Mouse (Mus musculus): ENCODE measurements around the gene Slc22a3. TPM values are rescaled to one million over a fixed set of nuclear protein-coding genes. Genes with fewer than 3 reads are reported as not detected.

Gene Slc22a3
- total RNA-seq, 2 experiments from 2014 or later: 2.1 to 2.2 TPM

- DNase-seq (ENCODE audit: low spot score in 2 of 2): no peak
Observed at GRCm38 (mm10) chr17:12472547-12472946, 35.0 kb downstream of the Slc22a3 start.

DNA sequence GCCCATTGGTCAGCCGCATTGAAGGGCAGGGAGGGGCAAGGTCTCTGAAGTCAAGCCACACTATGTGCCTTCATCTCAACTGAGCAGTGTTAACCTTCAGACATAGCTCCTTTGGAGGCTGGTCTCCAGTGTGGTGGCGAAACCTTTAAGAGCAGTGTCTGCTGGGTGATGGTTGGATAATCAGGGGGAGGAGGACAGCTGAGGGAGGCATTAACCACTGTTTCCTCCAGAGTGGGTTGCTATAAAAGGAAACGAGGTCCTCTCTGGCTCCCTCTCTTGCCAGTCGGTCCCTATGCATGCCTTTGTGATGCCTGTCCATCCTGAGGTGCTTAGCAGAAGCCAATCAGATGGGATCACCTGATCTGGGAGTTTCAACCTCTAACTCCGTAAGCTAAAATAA, 38.8 kb downstream of the Slc22a3 start:
- no peak for DNase-seq (ENCODE audit: low spot score in 2 of 2)

GRCm38 (mm10) chr17:12467642-12468041, 39.9 kb downstream of the Slc22a3 start:
- no peak for DNase-seq (ENCODE audit: low spot score in 2 of 2)

DNA sequence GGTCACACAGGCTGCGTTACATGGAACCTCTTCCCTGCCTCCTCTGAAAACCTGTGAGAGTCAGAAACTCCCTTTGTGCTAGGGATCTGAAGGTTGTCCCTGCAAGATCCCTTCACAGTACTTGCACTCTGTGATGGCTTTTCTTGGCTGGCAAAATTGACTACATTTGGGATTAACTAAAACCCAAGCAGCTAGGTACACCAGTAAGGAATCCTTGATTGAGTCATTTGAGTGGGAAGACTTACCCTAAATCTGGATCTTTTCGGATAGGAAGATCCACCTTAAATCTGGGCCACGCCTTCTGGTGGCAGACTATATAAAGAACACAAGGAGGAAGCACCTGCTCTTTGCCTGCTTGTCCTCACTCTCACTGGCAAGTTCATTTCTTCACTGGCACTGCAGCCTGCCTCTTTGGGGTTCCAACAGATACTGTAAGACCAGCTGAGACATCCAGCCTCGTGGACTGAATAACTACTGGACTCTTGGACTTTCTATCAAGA, 41.0 kb downstream of the Slc22a3 start:
- DNase-seq (ENCODE audit: low spot score in 2 of 2): peak in 1 of 2 experiments; percentile 11

- no peak for DNase-seq (ENCODE audit: low spot score in 2 of 2)
Observed at GRCm38 (mm10) chr17:12461168-12461567, 46.3 kb downstream of the Slc22a3 start.

DNA sequence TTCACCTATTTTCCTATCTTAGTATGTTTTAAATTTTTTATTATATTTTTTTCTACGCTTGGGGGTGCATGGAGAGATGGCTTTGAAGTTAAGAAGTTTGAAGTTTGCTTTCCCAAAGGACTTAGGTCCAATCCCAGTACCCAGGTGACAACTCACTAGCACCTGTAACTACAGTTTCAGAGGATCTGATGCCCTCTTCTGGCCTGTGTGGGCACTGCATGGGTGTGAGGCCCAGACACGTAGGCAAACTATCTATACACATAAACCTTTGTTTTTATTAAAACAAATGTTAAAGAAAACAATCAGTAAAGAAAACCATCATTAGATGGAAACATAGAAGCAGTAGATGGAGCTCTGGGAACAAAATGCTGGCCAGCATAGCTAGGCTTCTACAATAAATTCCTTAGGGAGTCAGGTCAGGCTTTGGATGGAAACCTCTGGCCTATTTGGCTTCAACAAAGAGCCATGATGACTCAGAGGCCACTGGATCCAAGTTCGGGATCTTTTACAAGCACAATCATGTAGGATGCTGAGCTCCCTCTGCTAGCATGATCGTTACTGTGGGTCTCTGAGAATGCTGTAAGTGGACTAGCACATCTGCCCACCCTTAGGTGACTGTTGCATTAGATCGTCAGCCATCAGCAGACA, 52.2 kb downstream of the Slc22a3 start:
- peak in 1 of 2 experiments; percentile 34 for DNase-seq (ENCODE audit: low spot score in 2 of 2)

DNA sequence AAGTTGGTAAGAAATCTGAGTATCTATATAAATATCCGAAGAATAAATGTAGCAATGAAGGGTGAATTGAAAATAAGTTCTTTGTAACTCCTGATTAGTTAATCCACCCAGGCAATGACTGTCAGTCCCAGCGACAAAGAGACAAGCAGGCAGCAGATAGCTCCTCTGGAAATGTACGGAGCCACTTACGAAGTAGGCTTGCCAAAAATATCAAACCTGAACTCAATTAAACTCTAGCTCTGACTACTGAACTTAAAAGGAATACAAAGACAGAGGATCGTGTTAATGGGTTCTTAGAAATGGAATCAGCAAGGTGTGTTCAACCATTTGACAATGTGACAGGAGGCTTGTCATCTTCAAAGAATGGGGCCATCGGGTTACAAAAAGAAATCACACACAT, 53.8 kb downstream of the Slc22a3 start:
- DNase-seq (ENCODE audit: low spot score in 2 of 2): no peak

DNA sequence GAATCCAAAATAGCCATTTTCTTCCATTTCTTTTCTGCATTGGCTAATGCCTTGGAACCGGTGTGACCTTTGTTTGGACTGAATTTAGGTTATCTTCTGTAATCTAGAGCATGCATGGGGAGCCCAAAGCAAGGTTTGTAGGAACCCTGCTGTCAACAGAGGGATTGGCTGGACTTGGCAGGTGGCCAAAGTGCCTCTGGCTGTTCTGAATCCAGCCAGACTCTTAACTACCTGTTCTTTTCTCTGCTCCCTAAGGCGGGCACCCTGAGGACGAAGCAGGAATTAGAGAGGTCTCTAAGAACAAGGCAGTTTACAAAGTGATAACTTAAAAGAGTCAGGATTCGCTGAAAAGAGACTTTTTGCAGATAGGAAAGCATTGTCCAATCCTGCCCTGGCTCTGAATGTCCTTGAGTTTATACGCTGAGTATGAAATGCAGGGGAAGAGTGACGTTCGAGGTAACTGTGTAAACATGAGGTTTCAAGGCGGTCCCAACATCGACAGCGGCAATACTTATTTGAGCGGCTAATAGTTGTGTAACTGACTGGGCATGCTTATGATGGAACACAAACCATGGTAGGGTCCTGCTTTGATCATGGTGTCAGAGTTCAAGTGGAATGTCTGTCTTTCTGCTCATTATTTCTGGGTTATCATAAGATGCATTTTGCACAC, 54.5 kb downstream of the Slc22a3 start:
- no peak for DNase-seq (ENCODE audit: low spot score in 2 of 2)

- DNase-seq (ENCODE audit: low spot score in 2 of 2): no peak
Observed at GRCm38 (mm10) chr17:12451234-12451633, 56.3 kb downstream of the Slc22a3 start.

- DNase-seq (ENCODE audit: low spot score in 2 of 2): no peak
Observed at GRCm38 (mm10) chr17:12444561-12444960, 62.9 kb downstream of the Slc22a3 start.

GRCm38 (mm10) chr17:12437771-12438170, 69.7 kb downstream of the Slc22a3 start:
- DNase-seq (ENCODE audit: low spot score in 2 of 2): no peak

GRCm38 (mm10) chr17:12431707-12432106, 75.8 kb downstream of the Slc22a3 start:
- DNase-seq (ENCODE audit: low spot score in 2 of 2): peak; percentile 31 to 44

GRCm38 (mm10) chr17:12428369-12428768, 79.1 kb downstream of the Slc22a3 start:
- DNase-seq (ENCODE audit: low spot score in 2 of 2): no peak

- no peak for DNase-seq (ENCODE audit: low spot score in 2 of 2)
Observed at GRCm38 (mm10) chr17:12427156-12427555, 80.3 kb downstream of the Slc22a3 start.

- no peak for DNase-seq (ENCODE audit: low spot score in 2 of 2)
Observed at GRCm38 (mm10) chr17:12422143-12422542, 85.4 kb downstream of the Slc22a3 start.

DNA sequence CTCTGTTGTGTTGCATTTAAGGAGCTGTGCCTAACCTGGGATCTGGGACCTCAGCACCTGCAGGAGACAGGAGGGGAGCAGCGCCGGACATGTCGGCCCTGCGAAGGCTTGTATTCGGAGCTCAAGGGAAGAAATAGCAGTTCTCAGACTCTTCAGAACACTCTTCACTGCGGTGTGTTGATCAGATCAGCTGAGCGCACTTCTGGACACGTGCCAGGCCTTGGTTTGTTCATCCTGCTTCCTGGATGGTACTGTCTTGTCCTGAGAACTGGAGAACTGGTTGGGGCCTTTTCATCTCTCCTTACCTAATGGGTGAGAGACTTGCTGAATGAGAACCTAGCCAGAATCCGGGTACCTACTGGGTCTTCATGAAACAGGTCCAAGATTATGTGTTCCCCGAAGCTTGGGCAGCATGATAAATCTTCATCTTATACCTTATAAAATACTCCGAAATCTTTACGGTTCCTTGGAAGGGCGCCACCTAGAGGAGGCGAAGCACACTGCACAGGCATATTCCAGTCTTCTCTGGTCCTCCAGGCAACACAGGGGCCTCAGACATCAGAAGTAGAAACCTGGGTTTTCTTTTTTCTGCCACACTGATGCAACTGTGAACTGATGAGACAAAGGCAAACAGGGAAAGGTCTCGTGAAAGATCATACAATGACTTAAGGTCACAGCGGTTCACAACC, 86.5 kb downstream of the Slc22a3 start:
- DNase-seq (ENCODE audit: low spot score in 2 of 2): peak in 1 of 2 experiments; percentile 46

GRCm38 (mm10) chr17:12419491-12420079, 87.9 kb downstream of the Slc22a3 start:
- DNase-seq (ENCODE audit: low spot score in 2 of 2): peak in 1 of 2 experiments; percentile 17

DNA sequence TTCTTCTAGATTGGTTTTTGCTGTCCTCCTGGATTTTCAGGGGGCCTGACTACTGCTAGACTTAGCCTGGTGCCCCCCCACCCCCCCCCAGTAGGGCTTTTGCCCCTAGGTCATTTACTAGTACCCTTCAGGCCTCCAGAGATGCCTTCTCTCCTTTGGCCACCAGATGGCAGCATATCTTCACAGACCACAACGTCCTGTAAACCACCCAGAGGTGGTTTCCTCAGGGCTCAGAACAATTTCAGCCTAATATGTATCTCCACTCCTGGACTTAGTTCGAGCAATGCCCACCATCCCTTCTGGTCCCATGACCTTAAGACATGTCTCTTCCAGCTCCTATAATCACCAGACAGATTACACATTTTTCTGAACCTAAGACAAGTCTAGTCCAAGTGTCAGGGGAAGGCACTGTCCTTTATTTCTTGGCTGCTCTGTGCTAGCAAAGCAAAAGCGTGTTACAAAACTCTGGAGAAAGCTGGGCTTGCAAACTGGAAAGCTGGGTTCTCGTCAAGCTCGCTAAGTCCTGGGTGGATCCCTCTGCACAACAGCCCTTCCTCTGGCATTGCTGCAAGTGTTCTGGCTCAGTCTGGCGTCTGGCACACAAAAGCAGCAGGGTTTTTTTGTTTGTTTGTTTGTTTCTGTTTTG, 91.1 kb downstream of the Slc22a3 start:
- DNase-seq (ENCODE audit: low spot score in 2 of 2): peak; percentile 70 to 90

GRCm38 (mm10) chr17:12415741-12416140, 91.8 kb downstream of the Slc22a3 start:
- no peak for DNase-seq (ENCODE audit: low spot score in 2 of 2)

DNA sequence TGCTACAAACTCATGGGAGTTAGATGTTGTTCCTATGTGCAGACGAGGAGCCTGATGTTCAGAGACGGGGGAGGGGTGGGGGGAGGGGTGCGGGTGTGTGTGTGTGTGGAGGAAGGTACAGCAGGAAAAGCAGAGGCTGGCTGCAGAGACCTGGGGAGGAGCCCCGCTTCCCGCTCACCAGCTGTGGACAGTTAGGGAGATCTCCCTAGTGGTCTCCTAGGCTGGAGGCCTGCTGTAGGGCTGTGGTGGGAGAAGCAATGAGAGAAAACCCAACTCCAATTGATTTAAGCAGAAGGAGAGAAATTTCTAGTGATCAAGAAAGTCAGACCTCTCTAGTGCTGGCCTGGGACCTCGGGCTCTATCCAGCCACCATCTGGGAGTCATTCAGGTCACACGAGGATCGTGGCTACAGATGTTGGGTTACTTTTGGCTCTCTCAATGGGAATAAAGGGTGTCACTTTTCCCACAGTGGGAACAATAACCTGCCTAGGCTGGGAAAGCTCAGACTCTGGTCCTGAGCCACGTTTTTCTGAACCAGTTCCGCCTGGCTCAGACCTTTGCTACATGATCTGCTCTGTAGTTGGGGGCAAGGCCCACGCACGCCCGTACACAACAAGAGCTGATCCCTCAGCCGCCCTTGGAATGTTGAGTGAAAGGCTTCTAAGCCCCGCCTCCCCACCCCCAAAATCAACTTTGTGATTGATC, 92.3 kb downstream of the Slc22a3 start:
- no peak for DNase-seq (ENCODE audit: low spot score in 2 of 2)

GRCm38 (mm10) chr17:12412891-12413237, 94.6 kb downstream of the Slc22a3 start:
- no peak for DNase-seq (ENCODE audit: low spot score in 2 of 2)

All from left cerebral cortex, adult 18-20 months (tissue).